Mouse (Mus musculus): ENCODE measurements at regions not wholly inside any gene's neighbourhood (a gene's known extent, or its start where the extent isn't known, plus 50 kb on each side); places are given as distances from the start of the nearest gene placed in this dataset.

DNA sequence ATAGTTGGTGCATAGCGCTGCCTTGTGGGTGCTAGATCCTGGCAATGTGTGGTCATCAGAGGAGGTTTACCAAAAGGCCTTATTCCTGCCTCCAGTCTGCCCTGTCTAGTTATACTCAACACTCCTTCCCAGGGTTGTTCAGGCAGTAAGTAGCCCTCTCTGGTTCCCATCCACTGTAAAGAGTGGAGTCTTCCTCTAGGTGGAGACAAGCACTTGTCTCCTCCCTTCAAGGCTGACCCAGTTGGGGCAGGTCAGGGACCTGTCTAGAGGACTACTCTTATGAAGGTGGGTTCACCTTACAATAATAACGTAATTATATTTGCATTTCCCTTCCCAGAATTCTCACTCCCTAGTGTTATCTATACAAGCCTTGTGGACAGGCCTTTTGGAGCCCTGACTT lies 88.9 kb downstream of the Eif4e start:
- TF ChIP-seq POLR2A (IDR thresholded peaks at IDR 0.05; ENCODE audit: insufficient read length, low read depth) = no peak
- no peak for TF ChIP-seq E2F4 (IDR thresholded peaks at IDR 0.05; ENCODE audit: insufficient read depth)
- no peak for TF ChIP-seq TCF3 (IDR thresholded peaks at IDR 0.05; ENCODE audit: insufficient read length, low read depth)
- no peak for TF ChIP-seq MAX (IDR thresholded peaks at IDR 0.05; ENCODE audit: low read depth)
- no peak for TF ChIP-seq MYOG (IDR thresholded peaks at IDR 0.05; ENCODE audit: control insufficient read depth in 1 of 3, insufficient read depth in 1 of 3, insufficient read length in 2 of 3, low read depth in 2 of 3)

Data from myocyte (in vitro differentiated cells).